Mouse (Mus musculus): ENCODE data around the gene Cdt1. TPM values are rescaled to one million over a fixed set of nuclear protein-coding genes. Genes with fewer than 3 reads are reported as not detected.

Gene Cdt1
- total RNA-seq, 2 experiments from 2014 or later = 2.5 to 2.8 TPM

GRCm38 (mm10) chr8:122611295-122612133 lies 43.7 kb downstream of the Cdt1 start, which contains the start of the genes Galns and Trappc2l:
TSS of gene Galns (minus strand) at chr8:122611463.
TSS of gene Trappc2l (plus strand) at chr8:122611640.
- DNase-seq = peak; percentile 97

- peak; percentile 44 to 50 for DNase-seq
These were observed 48.5 kb downstream of the Cdt1 start for GRCm38 (mm10) chr8:122616181-122616905.

GRCm38 (mm10) chr8:122617947-122618546 lies 50.2 kb downstream of the Cdt1 start:
- peak; percentile 81 to 95 for DNase-seq

DNA sequence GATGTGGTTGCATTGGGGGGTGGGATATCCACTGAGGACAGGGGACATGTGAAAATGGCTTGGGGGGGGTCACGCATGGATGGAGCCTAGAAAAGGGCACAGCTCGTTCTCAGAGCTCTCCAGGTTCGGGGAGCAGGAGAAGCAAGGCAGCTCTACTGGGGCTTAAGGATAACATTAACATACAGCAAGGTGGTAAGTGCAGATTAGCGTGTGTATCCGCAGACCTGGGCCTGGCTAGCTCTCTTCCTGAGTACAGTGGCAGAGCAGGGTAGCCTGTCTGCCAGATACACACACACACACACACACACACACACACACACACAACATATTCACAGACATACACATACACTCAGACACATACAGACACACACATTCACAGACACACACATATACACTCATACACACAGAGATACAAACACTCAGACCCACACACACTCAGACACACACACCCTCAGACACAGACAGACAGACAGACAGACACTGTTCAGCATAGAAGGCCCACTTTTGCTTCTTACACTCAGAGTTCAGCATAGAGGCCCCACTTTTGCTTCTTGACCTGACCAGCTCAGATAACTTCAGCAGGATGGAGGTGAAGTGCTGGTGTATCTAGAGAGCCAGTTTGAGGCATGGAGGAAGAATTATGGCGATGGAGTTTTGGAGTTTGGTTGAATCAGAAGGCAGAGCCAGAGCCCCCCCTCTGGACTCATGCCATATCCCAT lies 51.0 kb downstream of the Cdt1 start:
- DNase-seq = no peak

GRCm38 (mm10) chr8:122620446-122620845 lies 52.6 kb downstream of the Cdt1 start:
- DNase-seq = no peak

DNA sequence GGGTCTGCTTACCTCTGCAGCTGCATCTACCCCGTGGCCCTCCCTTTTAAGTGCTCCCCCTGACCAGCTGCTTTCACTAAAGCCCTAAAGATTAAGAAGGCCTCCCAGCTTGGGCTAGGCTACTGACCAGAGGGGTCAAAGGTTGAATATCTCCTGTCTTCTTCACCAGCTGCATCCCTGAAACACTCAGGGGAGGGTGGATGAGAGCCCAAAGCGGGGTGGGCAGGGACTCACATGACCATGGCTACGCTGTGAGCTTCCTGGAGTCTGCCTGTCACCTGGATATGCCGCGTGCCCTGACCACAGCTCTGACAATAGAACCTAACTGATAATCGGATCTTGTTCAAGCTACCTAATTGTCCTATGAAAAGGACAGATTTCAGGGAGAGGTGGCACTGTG lies 54.9 kb downstream of the Cdt1 start, which contains the start of gene Pabpn1l:
Pabpn1l (minus strand) TSS at position 13 of the 400 bp plus-strand sequence.
- no peak for DNase-seq

Small RNA genes within 50 kb of the gene (microRNA-seq; reads per million reads assigned to microRNA genes)
- gene Mir6396 = 0 reads per million in 2 experiments

Other genes with a start within 250 kb of the Cdt1 start
- not detected for gene Trhr2, start 207.3 kb upstream of the Cdt1 start, total RNA-seq (2021)
- 10 to 100 TPM; 20.9 to 24.5 TPM for gene Zc3h18, start 191.4 kb upstream of the Cdt1 start, total RNA-seq (2021)
- not detected for gene Il17c, start 146.0 kb upstream of the Cdt1 start, total RNA-seq (2021)
- 10 to 100 TPM; 48.8 to 51.3 TPM for gene Cyba, start 135.1 kb upstream of the Cdt1 start, total RNA-seq (2021)
- 1 to 10 TPM; 3.9 to 5.0 TPM for gene Mvd, start 124.6 kb upstream of the Cdt1 start, total RNA-seq (2021)
- 1 to 10 TPM; 2.2 to 4.4 TPM for gene Snai3, start 107.3 kb upstream of the Cdt1 start, total RNA-seq (2021)
- 10 to 100 TPM; 42.1 to 51.7 TPM for gene Rnf166, start 92.0 kb upstream of the Cdt1 start, total RNA-seq (2021)
- gene Ctu2, start 91.9 kb upstream of the Cdt1 start, total RNA-seq (2021) = 1 to 10 TPM; 5.8 to 8.0 TPM
- 10 to 100 TPM; 11.4 to 13.3 TPM for gene Piezo1, start 16.7 kb upstream of the Cdt1 start, total RNA-seq (2021)
- 10 to 100 TPM; 40.8 to 42.7 TPM for gene Aprt, start 8.9 kb downstream of the Cdt1 start, total RNA-seq (2021)
- gene Galns, start 43.4 kb downstream of the Cdt1 start, total RNA-seq (2021) = 1 to 10 TPM; 3.6 to 4.0 TPM
- gene Trappc2l, start 43.6 kb downstream of the Cdt1 start, total RNA-seq (2021) = 10 to 100 TPM; 62.0 to 69.1 TPM
- not detected for gene Pabpn1l, start 54.7 kb downstream of the Cdt1 start, total RNA-seq (2021)
- 10 to 100 TPM; 18.7 to 20.4 TPM for gene Cbfa2t3, start 131.1 kb downstream of the Cdt1 start, total RNA-seq (2021)
- gene Acsf3, start 207.5 kb downstream of the Cdt1 start, total RNA-seq (2021) = 10 to 100 TPM; 32.3 to 35.1 TPM

All from heart, adult 18-20 months (tissue).